Mouse (Mus musculus) neural tube, embryonic 13.5 days (tissue): ENCODE measurements around the gene Gng7. TPM values are rescaled to one million over a fixed set of nuclear protein-coding genes. Genes with fewer than 3 reads are reported as not detected.
"Not testable (repeated sequence)": the region's sequence is repeated elsewhere in the genome, so short reads cannot be mapped to it uniquely, and the experiment has no call there.

Experiments
- ATAC-seq: fragments of 200-750 bp; cut with Nextera tagmentation; 2 replicates; pipeline ENCODE4 v1.8.0; 2017; ENCODE audit warnings: low read depth, mild to moderate bottlenecking, moderate TSS enrichment, moderate library complexity
- H3K27ac ChIP-seq: fragments of 300-500 bp; sonication (generic); replicated peaks from 2 replicates; pipeline ENCODE4 v1.5.1; 2015; ENCODE audit warnings: moderate library complexity, mild to moderate bottlenecking, inconsistent platforms
- H3K27me3 ChIP-seq: fragments of 300-500 bp; sonication (generic); 2 replicates; pipeline ENCODE4 v1.6.1; 2015; ENCODE audit warnings: mild to moderate bottlenecking, inconsistent platforms
- H3K36me3 ChIP-seq: fragments of 300-500 bp; sonication (generic); 2 replicates; pipeline ENCODE4 v1.6.1; 2015; ENCODE audit warnings: mild to moderate bottlenecking, inconsistent platforms
- H3K4me1 ChIP-seq: fragments of 300-500 bp; sonication (generic); replicated peaks from 2 replicates; pipeline ENCODE4 v1.6.1; 2015; ENCODE audit warnings: inconsistent platforms
- H3K4me2 ChIP-seq: fragments of 300-500 bp; sonication (generic); 2 replicates; pipeline ENCODE4 v1.6.1; 2015; ENCODE audit warnings: inconsistent platforms, mild to moderate bottlenecking, moderate library complexity
- H3K4me3 ChIP-seq: fragments of 300-500 bp; sonication (generic); 2 replicates; pipeline ENCODE4 v1.5.1; 2015; ENCODE audit warnings: mild to moderate bottlenecking, inconsistent platforms
- H3K9ac ChIP-seq: fragments of 300-500 bp; sonication (generic); 2 replicates; pipeline ENCODE4 v1.6.1; 2015; ENCODE audit warnings: moderate library complexity, mild to moderate bottlenecking, inconsistent platforms
- H3K9me3 ChIP-seq: fragments of 300-500 bp; sonication (generic); 2 replicates; pipeline ENCODE4 v1.6.1; 2016; ENCODE audit warnings: inconsistent platforms
- WGBS: fragments of 180-500 bp; shearing (Covaris S2); methylation state at CpG from one replicate; pipeline ENCODE4 v1.1.7; 2015; 5-methylcytosine and 5-hydroxymethylcytosine counted together
- polyA plus RNA-seq: library from polyadenylated mRNA; unstranded; fragments of >200 nt; fragmentation: Nextera tagmentation; extraction: Ambion mirVana; gene quantifications from 2 replicates; pipeline ENCODE4 v1.2.1, GENCODE M21; 2015

Gene Gng7
- polyA plus RNA-seq, 1 experiment from 2014 or later: 17.4 TPM

DNA sequence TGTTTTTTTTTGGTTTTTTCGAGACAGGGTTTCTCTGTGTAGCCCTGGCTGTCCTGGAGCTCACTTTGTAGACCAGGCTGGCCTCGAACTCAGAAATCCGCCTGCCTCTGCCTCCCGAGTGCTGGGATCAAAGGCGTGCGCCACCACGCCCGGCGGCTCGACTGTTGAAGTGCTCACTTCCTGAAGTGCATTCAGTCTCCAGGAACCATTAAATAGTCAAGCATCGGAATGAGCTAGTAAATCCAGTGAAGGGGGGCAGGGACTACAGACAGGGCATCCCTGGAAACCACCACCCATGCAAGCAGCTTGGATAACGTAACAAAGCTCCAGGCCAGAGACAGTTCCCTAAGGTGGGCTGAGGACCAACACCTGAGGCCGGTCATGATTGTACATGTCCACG, 30.5 kb upstream of the Gng7 start:
- H3K4me2 ChIP-seq, H3K4me3 ChIP-seq, H3K9me3 ChIP-seq, ATAC-seq, H3K9ac ChIP-seq, H3K4me1 ChIP-seq, H3K27me3 ChIP-seq, H3K27ac ChIP-seq: not testable (repeated sequence)
- peaks cover 81% of the 10 kb centered on the region for H3K36me3 ChIP-seq
- 94% methylated on average over 14 of the region's 14 CpGs for WGBS

DNA sequence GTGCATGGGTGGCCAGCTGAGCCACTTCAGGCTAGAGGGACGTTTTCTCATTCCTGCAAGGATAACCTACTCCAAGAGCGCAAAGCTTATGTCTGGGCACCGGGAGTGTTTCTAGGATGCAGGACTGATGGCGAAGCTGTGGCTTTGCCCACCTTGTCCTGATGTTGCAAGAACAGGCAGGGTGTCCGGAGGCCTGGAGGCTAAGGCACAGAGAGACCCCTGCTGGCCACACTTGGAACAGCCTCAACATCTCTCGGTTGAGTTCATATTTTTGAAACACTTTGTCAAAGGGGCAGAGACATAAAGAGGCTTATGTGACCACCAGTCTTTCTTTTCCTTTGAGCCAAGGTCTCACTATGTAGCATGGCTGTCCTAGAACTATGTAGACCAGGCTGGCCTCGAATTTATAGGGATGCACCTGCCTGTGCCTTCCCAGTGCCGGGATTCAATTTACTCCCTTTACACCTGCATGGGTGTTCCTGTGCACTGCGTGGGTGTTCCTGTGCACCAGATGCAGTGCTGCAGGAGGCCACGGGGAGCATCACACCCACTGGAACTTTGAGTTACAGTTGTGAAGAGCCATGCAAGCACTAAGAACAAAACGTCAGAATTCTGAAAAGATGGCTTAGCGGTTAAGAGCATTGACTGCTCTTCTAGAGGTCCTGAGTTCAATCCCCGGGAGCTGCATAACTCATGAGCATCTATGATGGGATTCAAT, 26.9 kb upstream of the Gng7 start:
- H3K36me3 ChIP-seq: peaks cover 45% of the 10 kb centered on the region
- no peak overlapping the region for H3K4me2 ChIP-seq
- H3K4me3 ChIP-seq: no peak overlapping the region
- no peak for ATAC-seq
- peaks cover 8% of the 10 kb centered on the region for H3K4me1 ChIP-seq
- no peak overlapping the region for H3K27ac ChIP-seq
- 31% methylated on average over 13 of the region's 13 CpGs for WGBS
- H3K9ac ChIP-seq: no peak overlapping the region
- H3K27me3 ChIP-seq: no peaks in the 10 kb centered on the region
- H3K9me3 ChIP-seq: no peaks in the 10 kb centered on the region

DNA sequence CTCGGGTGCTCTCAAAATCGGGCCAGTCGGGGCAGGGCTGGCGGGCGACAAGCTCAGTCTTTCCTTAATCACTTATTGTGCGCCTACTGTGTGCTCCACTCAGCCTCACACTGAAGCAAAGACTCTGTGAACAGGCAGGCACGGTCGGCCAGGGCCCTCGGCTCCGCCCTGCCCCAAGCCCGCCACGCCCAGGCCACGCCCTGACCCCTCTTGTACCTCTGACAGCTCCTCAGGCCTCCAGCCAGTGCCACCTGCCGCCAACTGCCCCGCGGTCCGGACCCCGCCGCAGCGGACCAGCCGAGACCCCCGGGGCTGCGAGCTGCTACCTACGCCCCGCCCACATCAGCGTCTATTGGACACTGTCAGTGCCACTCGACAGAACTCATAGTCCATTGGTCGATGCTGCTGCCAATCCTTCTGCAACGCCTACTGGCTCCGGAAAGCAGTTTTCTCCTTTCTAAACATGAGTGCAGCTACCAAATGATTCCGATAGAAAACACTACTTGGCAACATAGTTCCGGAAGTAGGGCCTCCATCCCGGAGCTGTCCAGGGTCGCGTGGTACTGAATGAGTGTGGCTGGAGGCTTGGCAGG, 22.3 kb upstream of the Gng7 start, which contains the start of gene Slc39a3:
Slc39a3 (minus strand) TSS at position 439 of the 593 bp plus-strand sequence.
- Histone ChIP-seq H3K4me1 (peaks cover 36% of the 10 kb centered on the region), H3K36me3 (peaks cover 22% of the 10 kb centered on the region), H3K9ac (peak within 1 kb of the TSS; percentile 76), H3K27me3 (no peaks in the 10 kb centered on the region), H3K4me3 (peak within 1 kb of the TSS; percentile 67), H3K27ac (peak within 1 kb of the TSS; percentile 30; the same call in 1 of the 2 replicates), H3K4me2 (peak within 1 kb of the TSS; percentile 58), H3K9me3 (no peaks in the 10 kb centered on the region)
- under 1% methylated on average over 35 of the region's 35 CpGs for WGBS
- ATAC-seq: peak; percentile 98

DNA sequence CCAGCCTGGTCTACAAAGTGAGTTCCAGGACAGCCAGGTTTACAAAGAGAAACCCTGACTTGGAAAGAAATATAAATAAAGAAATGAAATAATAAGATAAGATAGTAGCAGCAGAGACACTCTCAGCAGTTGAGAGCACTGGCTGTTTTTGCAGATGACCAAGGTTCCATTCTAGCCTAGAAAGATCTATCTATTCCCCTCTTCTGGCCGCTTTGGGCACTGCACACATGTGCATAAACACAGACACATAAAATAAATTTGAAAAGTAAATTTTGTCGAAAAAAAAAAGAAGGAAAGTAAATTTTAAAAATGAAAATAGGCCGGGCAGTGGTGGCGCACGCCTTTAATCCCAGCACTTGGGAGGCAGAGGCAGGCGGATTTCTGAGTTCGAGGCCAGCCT, 21.5 kb upstream of the Gng7 start:
- 79% methylated on average over 7 of the region's 7 CpGs for WGBS

DNA sequence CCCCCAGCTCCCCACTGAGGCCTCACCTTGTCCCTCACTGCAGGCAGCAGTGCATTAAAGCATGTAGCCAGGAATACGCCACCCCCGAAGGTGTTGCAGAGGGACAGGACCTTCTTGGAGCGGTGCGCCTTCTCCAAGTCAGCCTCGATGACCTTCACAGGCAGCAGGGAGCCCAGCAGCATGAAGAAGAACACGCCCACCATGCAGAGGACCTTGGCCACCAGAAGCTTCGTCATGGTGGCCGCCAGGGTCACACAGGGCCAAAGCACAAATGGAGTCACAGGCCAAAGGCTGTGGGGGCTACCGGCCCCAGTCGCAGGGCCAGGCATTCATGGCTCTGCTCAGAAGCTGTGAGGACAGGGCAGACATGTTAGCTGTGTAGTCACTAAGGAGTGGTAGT, 18.8 kb upstream of the Gng7 start:
- 82% methylated on average over 10 of the region's 10 CpGs for WGBS
- Histone ChIP-seq H3K9me3 (no peaks in the 10 kb centered on the region), H3K9ac (no peak overlapping the region), H3K4me2 (no peak overlapping the region), H3K4me3 (no peak overlapping the region), H3K4me1 (peaks cover 43% of the 10 kb centered on the region), H3K36me3 (peaks cover 46% of the 10 kb centered on the region), H3K27me3 (no peaks in the 10 kb centered on the region), H3K27ac (no peak overlapping the region)
- no peak for ATAC-seq

More for the DNA sequence above, 21.5 kb upstream of the Gng7 start:
- no peak overlapping the region for H3K4me2 ChIP-seq
- H3K36me3 ChIP-seq: peaks cover 29% of the 10 kb centered on the region
- no peak overlapping the region for H3K4me3 ChIP-seq
- no peaks in the 10 kb centered on the region for H3K27me3 ChIP-seq
- no peak for ATAC-seq
- H3K9ac ChIP-seq: no peak overlapping the region
- peaks cover 34% of the 10 kb centered on the region for H3K4me1 ChIP-seq
- H3K27ac ChIP-seq: no peak overlapping the region
- H3K9me3 ChIP-seq: no peaks in the 10 kb centered on the region

DNA sequence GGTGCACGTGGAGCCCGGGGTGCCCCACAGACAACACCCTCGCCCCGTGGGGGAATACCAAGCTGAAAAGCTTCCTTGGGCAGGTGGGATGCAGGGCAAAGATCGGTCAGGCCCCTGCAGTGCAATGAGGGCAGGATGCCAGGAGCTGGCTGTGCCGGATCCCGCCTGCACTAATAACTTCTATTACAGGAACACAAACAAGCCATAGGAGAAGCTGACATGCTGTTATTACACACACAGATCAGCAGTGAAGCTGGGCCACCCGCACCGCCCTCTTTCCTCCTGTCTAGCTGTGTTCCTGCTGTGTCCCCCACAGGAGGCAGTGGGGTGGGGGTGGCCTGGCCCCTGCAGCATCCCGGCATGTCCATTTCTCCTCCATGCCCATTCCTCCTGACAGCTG, 14.3 kb upstream of the Gng7 start:
- Histone ChIP-seq H3K36me3 (peaks cover 43% of the 10 kb centered on the region), H3K4me1 (peaks cover 32% of the 10 kb centered on the region), H3K27ac (no peak overlapping the region), H3K4me3 (no peak overlapping the region), H3K4me2 (no peak overlapping the region), H3K9ac (0 out of 2 replicates have a peak overlapping the region, but pooled peaks have one; percentile 1), H3K27me3 (peaks cover 19% of the 10 kb centered on the region), H3K9me3 (no peaks in the 10 kb centered on the region)
- no peak for ATAC-seq
- 64% methylated on average over 10 of the region's 10 CpGs for WGBS

DNA sequence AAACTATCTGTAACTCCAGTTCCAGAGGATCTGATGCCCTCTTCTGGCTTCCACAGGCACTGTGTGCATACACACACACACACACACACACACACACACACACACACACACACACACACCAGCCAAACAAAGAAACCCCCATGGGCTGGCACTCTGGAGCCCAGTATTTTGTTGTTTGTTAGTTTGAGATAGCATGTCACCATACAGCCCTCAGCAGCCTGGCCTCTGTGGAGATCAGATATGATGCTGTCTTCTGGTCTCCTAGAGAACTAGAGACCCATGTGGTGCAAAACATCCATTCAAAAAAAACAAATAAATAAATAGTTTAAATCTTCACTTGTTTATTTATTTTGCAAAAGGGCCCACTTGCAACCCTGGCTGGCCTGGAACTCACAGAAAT, 13.5 kb upstream of the Gng7 start:
- Histone ChIP-seq H3K27ac (no peak overlapping the region), H3K36me3 (peaks cover 35% of the 10 kb centered on the region), H3K4me1 (peaks cover 27% of the 10 kb centered on the region), H3K9me3 (no peaks in the 10 kb centered on the region), H3K4me2 (no peak overlapping the region), H3K9ac (no peak overlapping the region), H3K4me3 (no peak overlapping the region), H3K27me3 (peaks cover 26% of the 10 kb centered on the region)
- no peak for ATAC-seq

DNA sequence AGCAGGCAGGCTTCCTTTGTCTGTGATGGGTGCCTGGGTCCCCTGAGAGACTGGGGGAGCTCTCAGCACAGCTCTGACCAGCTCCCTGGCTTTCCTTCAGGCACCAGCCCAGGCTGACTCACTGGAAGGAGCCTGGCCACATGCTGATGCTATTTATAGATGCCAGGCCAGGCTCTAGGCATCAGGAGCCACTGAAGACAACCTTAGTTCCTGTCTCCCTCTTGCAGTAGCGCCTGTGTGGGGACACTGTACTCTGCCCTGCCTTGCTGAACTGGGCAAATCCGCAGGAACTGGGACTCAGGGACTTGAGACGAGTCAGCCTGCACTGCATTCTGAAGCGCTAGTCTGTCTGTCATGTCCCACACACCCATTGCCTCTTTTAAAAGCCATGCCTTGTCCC, 12.6 kb upstream of the Gng7 start:
- H3K4me1 ChIP-seq: peaks cover 29% of the 10 kb centered on the region
- H3K36me3 ChIP-seq: peaks cover 26% of the 10 kb centered on the region
- H3K9ac ChIP-seq: 0 out of 2 replicates have a peak overlapping the region, but pooled peaks have one; percentile 12
- H3K9me3 ChIP-seq: no peaks in the 10 kb centered on the region
- H3K27ac ChIP-seq: no peak overlapping the region
- no peak for ATAC-seq
- no peak overlapping the region for H3K4me3 ChIP-seq
- H3K27me3 ChIP-seq: peaks cover 32% of the 10 kb centered on the region
- 67% methylated on average over 4 of the region's 4 CpGs for WGBS
- H3K4me2 ChIP-seq: no peak overlapping the region

DNA sequence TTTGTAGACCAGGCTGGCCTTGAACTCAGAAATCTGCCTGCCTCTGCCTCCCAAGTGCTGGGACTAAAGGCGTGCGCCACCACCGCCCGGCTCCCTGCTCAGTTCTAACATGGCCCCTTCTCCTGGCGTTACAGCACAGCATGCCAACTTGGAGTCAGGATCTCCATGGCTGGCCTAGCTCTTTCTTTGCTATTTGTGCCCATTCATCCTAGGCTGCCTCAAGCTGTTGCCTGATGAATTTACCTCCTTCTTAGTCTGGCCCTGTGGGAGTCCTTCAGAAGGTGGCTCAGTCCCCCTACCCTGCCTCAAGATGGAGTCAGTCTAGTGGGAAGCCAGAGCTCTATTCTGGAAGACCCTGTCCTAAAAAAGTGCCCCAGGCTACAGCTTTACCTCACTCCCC, 12.1 kb upstream of the Gng7 start:
- ATAC-seq: no peak
- Histone ChIP-seq H3K27ac (no peak overlapping the region), H3K9ac (0 out of 2 replicates have a peak overlapping the region, but pooled peaks have one; percentile 12), H3K36me3 (peaks cover 23% of the 10 kb centered on the region), H3K27me3 (peaks cover 37% of the 10 kb centered on the region), H3K4me1 (peaks cover 34% of the 10 kb centered on the region), H3K4me2 (no peak overlapping the region), H3K4me3 (no peak overlapping the region), H3K9me3 (no peaks in the 10 kb centered on the region)
- WGBS: 94% methylated on average over 5 of the region's 5 CpGs

DNA sequence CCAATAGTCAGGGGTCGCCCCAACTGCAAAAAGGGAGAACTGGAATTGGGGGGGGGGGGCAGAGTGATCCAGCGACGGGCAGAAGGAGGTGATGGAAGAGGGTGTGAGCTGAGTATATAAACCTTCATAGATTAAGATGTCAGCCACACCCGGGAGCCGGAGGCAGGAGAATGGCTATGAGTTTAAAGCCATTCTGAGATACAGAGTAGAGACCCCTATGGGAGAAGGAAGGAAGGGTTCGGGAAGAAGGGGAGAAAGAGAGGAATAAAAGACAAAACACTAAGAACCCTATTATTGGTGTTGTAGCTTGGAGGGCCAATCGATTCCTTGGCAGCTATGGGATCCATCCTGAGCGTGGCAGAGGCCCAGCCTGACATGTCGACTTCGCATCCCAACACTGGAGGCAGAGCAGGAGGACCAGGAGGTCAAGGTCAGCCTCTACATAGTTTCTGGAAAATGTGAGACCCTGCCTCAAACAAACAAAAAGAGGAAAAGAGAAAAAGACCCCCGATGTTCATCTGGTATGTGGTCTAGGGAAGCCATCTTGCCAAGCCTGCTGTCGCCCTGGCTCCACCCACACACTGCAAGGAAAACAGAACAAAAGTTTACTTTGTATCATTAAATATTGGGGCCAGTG, 11.0 kb upstream of the Gng7 start, which contains the start of gene Diras1:
Diras1 (minus strand) TSS at position 24 of the 637 bp plus-strand sequence.
- peak within 1 kb of the TSS; percentile 53 for H3K4me3 ChIP-seq
- 48% methylated on average over 12 of the region's 12 CpGs for WGBS

DNA sequence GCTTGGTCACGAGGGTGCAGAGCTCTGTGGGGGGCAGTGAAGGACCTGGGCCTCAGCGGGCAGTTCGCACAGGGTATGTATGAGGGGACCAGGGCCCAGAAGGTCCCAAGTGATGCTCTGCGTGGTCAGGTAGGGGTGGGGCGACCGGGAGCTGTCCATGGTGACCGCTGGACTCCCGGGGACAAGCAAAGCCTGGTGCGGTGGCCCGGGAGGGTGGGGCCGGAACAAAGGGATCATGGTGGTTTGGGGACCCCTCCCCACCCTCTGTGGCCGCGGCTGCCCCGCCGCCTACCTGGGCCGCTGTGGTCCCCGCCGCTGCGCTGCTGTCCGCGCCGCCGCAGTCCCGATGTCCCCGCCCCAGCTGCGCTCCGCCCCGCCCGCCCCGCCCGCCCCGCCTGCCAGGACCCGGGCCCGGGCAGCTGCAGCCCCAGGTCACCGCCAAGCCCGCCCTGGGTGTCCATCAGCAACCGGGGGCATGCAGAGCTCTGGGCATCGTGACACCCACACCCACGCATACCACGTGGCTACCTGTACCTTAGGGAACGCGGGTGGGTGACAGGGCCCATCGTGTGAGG, 10.4 kb upstream of the Gng7 start:
- H3K4me2 ChIP-seq: peak overlapping the region; percentile 71
- H3K9ac ChIP-seq: peak overlapping the region; percentile 85
- H3K27ac ChIP-seq: no peak overlapping the region
- WGBS: 1% methylated on average over 36 of the region's 43 CpGs
- H3K4me1 ChIP-seq: peaks cover 39% of the 10 kb centered on the region
- no peaks in the 10 kb centered on the region for H3K9me3 ChIP-seq
- ATAC-seq: peak; percentile 53
- peaks cover 6% of the 10 kb centered on the region for H3K36me3 ChIP-seq
- H3K27me3 ChIP-seq: peaks cover 42% of the 10 kb centered on the region
- peak overlapping the region; percentile 53 for H3K4me3 ChIP-seq

More for the DNA sequence above, 11.0 kb upstream of the Gng7 start, which contains the start of gene Diras1:
- Histone ChIP-seq H3K36me3 (peaks cover 12% of the 10 kb centered on the region), H3K9ac (peak within 1 kb of the TSS; percentile 85), H3K4me2 (peak within 1 kb of the TSS; percentile 71), H3K4me1 (peaks cover 38% of the 10 kb centered on the region), H3K9me3 (no peaks in the 10 kb centered on the region), H3K27ac (no peak within 1 kb of the TSS), H3K27me3 (peaks cover 41% of the 10 kb centered on the region)
- no peak for ATAC-seq
